Mouse (Mus musculus) urinary bladder, adult 18-20 months (tissue): ENCODE results near the gene Ipo11.

ENCODE experiments used
- DNase-seq, 2 experiments: peaks; one replicate each; pipeline ENCODE4 v3.0.0; 2022; ENCODE audit warnings: low spot score in 2 of 2, mixed read lengths in 2 of 2

The Ipo11 gene

DNA sequence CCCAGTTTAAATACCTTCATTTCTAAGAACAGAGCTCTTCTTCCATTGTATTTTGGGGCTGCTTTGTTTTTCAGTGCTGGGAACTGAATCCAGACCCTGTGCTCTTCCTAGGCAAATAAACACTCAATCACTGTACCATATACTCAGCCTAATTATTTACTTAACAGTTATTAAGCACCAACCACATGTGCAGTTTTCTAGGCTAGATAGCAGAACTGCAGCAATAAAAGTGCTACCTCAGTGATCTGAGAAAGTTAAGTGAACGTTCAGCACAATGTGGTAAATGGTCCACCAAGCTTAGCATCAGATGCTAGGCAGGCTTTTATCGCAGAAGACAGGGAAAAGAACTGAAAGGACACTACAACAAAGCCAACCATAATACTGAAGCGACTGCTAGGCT, 32.1 kb downstream of the Ipo11 start:
- DNase-seq = no peak

DNA sequence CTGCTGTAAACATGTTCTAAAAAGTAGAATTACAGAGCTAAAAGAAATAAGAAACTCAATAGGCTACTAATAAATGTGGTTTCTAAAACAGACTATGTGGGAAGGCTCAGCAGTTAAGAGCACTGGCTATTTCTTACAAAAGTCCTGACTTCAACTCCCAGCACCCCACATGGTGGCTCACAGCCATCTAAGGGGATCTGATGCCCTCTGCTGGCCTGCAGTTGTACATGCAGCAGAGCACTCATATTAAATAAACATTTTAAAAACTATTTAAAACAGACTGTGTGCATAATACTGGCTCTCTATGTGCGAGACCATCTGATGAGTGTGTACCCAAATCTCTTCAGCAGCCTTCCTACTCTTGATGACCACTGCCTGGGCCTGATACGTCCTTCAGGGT, 42.5 kb downstream of the Ipo11 start:
- DNase-seq = no peak

GRCm38 (mm10) chr13:106893701-106894100, 43.1 kb downstream of the Ipo11 start:
- no peak for DNase-seq

- no peak for DNase-seq
Measured at GRCm38 (mm10) chr13:106893196-106893595, 43.6 kb downstream of the Ipo11 start.

- no peak for DNase-seq
Measured at GRCm38 (mm10) chr13:106887364-106887763, 49.4 kb downstream of the Ipo11 start.

DNA sequence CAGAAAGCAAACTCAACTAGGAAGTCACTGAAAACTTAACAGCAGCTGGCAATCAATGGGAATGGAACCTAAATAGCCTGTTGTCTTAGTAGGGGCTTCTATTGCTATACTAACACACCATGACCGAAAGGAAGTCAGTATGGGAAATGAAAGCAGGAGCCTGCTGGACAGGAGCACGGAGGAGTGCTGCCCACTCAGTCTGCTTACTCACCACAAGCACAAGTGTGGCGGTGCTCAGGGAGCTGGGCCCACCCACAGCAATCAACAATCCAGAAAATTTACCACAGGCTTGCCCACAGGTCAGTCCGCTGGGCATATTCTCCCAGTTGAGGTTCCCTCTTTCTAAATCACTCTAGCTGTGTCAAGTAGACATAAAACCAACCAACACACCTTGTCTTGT, 52.5 kb downstream of the Ipo11 start:
- DNase-seq = no peak

GRCm38 (mm10) chr13:106876278-106876677, 60.5 kb downstream of the Ipo11 start:
- no peak for DNase-seq

DNA sequence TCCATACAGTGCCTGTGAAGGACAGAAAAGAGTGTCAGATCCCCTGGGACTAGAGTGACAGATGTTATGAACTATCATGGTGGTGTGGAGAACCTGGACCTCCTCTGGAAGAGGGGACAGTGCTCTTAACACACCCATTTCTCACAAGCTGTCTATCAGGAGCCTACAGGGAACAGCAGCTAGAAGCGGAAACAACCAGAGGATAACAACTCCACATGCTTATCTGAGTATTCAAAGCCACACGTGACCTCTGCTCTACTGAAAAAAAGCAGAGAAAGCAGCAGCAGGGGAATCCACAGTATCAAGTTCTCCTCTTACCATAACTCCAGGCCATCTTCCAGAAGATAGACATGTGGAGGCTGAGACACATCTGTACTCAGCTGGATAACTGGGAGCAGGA, 71.2 kb downstream of the Ipo11 start:
- DNase-seq = no peak

DNA sequence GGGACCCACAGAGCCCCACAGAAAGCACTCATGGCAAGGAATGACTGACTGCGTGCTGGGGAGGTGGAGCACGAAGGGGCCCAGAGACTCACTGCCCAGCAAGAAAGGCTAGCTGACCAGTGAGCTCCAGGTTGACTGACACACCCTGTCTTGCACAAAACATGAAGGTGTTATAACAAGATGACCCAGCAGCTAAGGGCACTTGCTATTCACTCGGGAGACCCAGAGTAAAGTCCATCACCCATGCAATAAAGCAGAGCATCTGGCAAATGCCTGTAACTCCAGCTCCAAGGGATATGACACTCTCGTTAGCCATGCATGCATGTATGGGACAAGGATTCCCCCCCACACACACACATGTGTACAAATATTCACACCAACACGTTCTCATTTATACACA, 78.0 kb downstream of the Ipo11 start:
- no peak for DNase-seq

GRCm38 (mm10) chr13:106856556-106856955, 80.2 kb downstream of the Ipo11 start:
- no peak for DNase-seq

GRCm38 (mm10) chr13:106847534-106847933, 89.2 kb downstream of the Ipo11 start:
- no peak for DNase-seq

- no peak for DNase-seq
Measured at GRCm38 (mm10) chr13:106844928-106845327, 91.8 kb downstream of the Ipo11 start.

DNA sequence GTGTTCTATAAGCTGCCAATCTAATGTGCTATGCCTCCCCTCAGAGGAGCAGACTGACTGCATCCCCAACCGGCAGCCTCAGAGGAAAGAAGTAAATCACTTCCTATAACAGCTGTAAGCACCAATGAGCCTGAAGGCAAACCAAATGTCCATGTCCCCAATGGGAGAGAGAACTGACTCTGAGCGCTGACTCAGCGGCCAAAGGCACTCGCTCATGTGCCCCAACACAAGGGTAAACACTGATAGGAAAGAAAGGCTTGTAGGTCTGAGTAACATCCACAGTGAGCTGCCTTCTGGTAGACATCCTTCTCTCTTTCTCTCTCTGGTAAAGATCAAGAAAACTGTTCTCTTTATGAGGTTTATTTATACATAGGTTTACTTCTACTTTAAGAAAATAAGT, 94.2 kb downstream of the Ipo11 start:
- no peak for DNase-seq

GRCm38 (mm10) chr13:106838778-106839177, 98.0 kb downstream of the Ipo11 start:
- DNase-seq = no peak

DNA sequence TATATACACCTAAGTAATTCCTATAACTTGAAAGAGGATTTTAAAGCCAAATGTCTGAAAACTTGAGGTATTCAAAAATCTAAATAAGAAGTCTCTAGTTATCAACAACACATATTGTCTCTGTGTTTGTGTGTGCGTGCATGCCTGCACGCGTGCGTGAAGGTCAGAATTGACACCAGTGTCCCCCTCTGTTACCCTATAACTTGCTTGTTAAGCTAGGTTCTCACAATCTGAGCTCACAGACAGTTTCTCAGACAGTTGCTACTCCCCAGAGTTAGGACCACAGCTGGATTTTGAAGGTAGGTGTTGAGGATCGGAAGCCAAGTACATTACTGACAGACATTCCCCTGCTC, 100.3 kb downstream of the Ipo11 start:
- DNase-seq = no peak

DNA sequence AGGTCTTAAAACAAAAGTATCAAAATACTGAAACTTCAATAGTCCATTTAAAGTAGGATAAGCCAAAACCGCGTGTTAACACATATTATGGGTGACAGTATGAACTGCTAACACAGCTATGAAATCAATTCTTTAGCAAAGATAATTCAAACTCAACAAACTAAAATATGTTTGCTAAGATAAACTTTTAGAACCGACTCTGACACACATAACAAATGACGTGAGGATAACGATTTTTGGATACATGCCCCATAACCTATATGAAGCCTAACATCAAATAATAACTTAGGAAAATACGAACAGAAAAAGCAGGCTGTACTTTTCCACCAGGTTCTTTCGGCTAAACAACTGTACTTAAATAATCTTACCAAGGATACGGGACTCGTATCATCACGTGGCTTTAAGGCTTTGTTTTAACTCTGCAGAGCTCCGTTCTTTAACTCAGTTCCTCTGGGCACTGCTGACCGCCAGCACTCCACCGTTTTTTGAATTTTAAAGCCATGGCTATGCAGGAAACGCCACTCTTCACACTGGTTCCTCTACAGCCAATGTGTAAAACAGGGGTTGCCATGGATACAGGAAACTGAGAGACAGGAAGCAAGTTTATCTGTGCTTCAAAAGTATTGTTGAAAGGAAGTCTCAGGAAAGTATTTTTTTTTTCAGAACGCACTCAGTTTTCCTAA, 100.8 kb downstream of the Ipo11 start:
- DNase-seq = no peak

- DNase-seq = no peak
Measured at GRCm38 (mm10) chr13:106830029-106830428, 106.7 kb downstream of the Ipo11 start.

GRCm38 (mm10) chr13:106829327-106829997, 107.3 kb downstream of the Ipo11 start:
- DNase-seq = no peak

DNA sequence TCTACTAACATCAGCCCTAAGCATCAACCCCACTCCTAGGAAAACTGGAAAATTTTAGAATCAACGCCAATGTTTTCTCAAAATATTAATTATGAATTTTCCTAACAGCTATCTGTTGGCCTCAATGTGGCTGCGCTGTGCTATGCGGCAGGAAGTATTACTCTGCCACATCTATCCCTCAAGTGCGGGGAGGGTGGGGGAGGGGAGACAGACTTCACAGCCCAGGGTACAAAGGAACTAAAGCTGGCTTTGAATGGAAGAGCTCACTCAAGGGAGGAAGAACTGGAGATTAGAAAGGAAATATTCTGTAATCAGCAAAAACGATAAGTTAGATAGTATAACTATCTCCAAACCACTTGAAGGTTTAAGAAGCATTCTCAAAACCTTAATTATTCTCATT, 111.1 kb downstream of the Ipo11 start:
- DNase-seq = no peak

DNA sequence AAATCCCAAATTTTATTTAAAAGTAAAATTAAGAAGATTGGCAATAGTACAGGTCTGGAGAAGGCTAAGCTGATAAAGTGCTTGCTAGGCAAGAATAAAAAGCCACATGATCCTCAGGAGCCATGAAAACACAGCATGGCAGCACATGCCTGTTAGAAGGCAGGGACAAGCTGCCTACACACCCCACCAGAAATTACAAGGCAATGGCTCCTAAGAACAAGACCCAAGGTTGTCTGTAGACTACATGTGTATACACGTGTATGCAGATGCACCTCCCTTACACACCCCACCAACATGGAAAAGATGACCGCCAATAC, 112.9 kb downstream of the Ipo11 start:
- DNase-seq = no peak

DNA sequence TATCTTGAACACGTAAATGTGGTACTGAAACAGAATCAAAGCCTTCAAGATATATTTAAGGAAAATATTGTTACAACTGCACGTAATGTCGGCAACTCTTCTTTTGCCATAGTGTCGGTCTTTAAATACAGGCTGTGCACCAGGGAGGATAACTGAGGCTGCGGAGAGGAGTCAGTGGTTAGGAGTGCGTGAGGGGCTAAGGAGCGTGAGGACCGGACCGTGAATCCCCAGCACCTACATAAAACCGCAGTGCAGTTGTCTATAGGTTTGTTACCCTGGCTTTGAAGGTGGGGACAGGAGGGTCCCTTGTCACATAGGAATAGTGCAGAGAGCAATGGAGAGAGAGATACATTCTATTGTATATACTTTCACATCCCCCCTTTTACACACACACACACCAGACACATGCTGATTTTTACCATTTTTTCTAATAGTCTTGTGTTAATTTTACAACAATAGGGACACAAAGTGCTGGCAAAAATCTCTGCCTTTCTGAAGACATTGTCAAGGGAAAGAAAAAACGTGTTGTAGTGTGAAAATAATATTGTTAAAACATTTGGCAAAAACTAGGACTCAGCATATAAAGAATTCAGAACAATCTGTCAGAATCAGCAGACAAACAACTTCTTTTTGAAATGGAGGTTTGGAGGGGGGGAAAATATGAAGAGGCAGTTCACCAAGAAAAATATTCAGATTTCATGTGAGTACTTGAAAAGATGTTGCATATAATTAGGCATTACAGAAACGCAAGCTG, 113.5 kb downstream of the Ipo11 start:
- DNase-seq = no peak

DNA sequence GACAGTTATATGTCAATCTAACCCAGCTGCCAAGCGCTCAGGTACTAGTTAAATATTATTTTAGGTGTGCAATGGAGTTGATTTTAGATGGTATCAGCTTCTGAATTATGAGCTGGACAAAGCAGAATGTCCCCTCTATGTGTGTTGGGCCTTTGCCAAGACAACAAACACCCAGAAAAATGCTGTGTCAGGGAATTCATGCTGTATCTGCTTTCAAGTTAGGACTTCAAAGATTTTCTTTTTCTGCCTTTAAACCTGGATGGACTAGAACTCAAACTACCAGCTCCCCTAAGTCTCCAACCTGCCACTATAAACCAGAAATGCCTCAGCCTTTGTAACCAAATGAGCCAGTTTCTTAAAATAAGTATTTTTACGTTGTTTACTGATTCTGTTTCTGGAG, 116.6 kb downstream of the Ipo11 start:
- peak in 1 of 2 experiments; percentile 13 for DNase-seq

- no peak for DNase-seq
Measured at GRCm38 (mm10) chr13:106819749-106820148, 117.0 kb downstream of the Ipo11 start.
